14 mouse cellular contexts compared by ENCODE assay signal in the genomic region with DNA sequence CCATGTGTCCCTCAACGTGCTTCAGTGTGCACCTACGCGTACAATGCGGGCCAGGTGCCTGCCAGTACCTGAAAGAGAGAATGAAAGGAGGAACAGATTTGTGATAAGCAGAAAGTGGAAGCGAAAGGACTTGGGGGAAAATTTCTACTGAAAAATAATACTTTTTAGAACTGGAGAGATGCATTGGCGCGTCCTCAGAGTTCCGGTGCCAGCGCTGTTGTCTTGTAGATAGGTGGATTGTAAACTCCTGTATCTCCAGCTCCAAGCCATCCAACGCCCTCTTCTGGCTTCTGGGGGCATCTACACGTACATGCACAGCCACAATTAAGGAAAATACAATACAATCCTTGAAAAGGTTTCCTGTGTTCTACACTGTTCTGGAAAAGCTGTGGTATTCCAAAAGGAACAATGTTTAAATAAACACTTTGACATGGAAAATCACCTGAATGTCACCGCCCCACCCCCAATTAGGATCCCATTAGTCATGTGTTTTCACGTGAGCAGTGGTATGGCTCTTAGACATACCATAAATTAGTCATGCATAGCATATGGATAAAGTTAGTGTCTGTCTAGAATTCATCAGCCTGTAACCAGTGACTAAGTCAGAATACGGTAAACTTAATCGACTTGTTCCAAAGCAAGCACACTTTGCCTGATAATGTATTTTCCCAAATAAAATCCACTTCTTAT.
DNase-seq lines count a peak whose midpoint lies in the region; ATAC-seq and TF ChIP-seq lines count a peak whose summit lies in the region.
"Had no signal": no experiment of that assay in that cellular context is flagged by ENCODE, and none has a peak within 500 bp of the region (broad histone marks: within the 10 kb centered on the region; RNA-seq: fewer than 3 reads in every experiment).

No protein-coding gene starts in this region.

- in situ Hi-C loops in ES-E14 (cut with MboI; ENCODE audit: low sequenced_read_pairs in 2 of 2, unreplicated experiment in 2 of 2) = no loop called here

- H3K9me3 ChIP-seq in intestine, postnatal 0 days (ENCODE audit: control insufficient read depth) = no peaks in the 10 kb centered on the region
- H3K9me3 ChIP-seq in intestine, embryonic 15.5 days = no peaks in the 10 kb centered on the region
- H3K9me3 ChIP-seq in ES-E14 (ENCODE audit: control insufficient read depth, insufficient read depth, low read depth, low read length) = no peaks in the 10 kb centered on the region
- no peaks in the 10 kb centered on the region for H3K9me3 ChIP-seq in heart, embryonic 10.5 days
- H3K9me3 ChIP-seq: liver, embryonic 15.5 days; midbrain, embryonic 12.5 days had no signal

- no peak for ATAC-seq in intestine, postnatal 0 days
- no peak for ATAC-seq in intestine, embryonic 15.5 days
- peak; percentile 52 for ATAC-seq in megakaryocyte progenitor cell, adult 5-6 weeks (replicated peaks; ENCODE audit: poor library complexity)

- H3K4me3 ChIP-seq in intestine, postnatal 0 days (ENCODE audit: low read depth, low read length) = no peak overlapping the region
- no peak overlapping the region for H3K4me3 ChIP-seq in intestine, embryonic 15.5 days (replicated peaks)
- peak overlapping the region in 1 of 2 experiments; percentile 14; a peak in 1 of 4 replicates for H3K4me3 ChIP-seq in ES-E14 (ENCODE audit: insufficient read depth in 1 of 2, low read depth in 1 of 2, low read length in 2 of 2, poor library complexity in 1 of 2, severe bottlenecking in 1 of 2)
- no peak overlapping the region for H3K4me3 ChIP-seq in heart, embryonic 10.5 days
- H3K4me3 ChIP-seq: left cerebral cortex, adult 2 months; liver, embryonic 15.5 days; midbrain, embryonic 12.5 days had no signal

- H3K27me3 ChIP-seq in intestine, postnatal 0 days (replicated peaks; ENCODE audit: control insufficient read depth, insufficient read depth, low read length) = no peaks in the 10 kb centered on the region
- H3K27me3 ChIP-seq in intestine, embryonic 15.5 days (replicated peaks) = no peaks in the 10 kb centered on the region
- no peaks in the 10 kb centered on the region for H3K27me3 ChIP-seq in heart, embryonic 10.5 days (ENCODE audit: insufficient read depth, poor library complexity, severe bottlenecking)
- H3K27me3 ChIP-seq: liver, embryonic 15.5 days; midbrain, embryonic 12.5 days had no signal

- H3K9ac ChIP-seq in intestine, postnatal 0 days (ENCODE audit: low read depth, low read length) = no peak overlapping the region
- no peak overlapping the region for H3K9ac ChIP-seq in intestine, embryonic 15.5 days
- no peak overlapping the region for H3K9ac ChIP-seq in ES-E14 (ENCODE audit: insufficient read depth, low read depth, low read length, poor library complexity, severe bottlenecking)
- H3K9ac ChIP-seq: liver, embryonic 15.5 days; midbrain, embryonic 12.5 days had no signal

- WGBS in intestine, postnatal 0 days = 81% methylated on average over 15 of the region's 15 CpGs
- 84% methylated on average over 15 of the region's 15 CpGs for WGBS in intestine, embryonic 15.5 days
- WGBS in heart, embryonic 10.5 days = 78% methylated on average over 15 of the region's 15 CpGs

- H3K27ac ChIP-seq in intestine, postnatal 0 days (ENCODE audit: low read depth, low read length) = no peak overlapping the region
- no peak overlapping the region for H3K27ac ChIP-seq in intestine, embryonic 15.5 days
- H3K27ac ChIP-seq in ES-E14 (ENCODE audit: insufficient read depth, low read depth, low read length, poor library complexity, severe bottlenecking) = no peak overlapping the region
- no peak overlapping the region for H3K27ac ChIP-seq in heart, embryonic 10.5 days
- H3K27ac ChIP-seq: left cerebral cortex, adult 2 months; liver, embryonic 15.5 days; midbrain, embryonic 12.5 days had no signal

- H3K4me2 ChIP-seq in intestine, postnatal 0 days (replicated peaks; ENCODE audit: low read depth) = no peak overlapping the region
- no peak overlapping the region for H3K4me2 ChIP-seq in intestine, embryonic 15.5 days (replicated peaks)
- H3K4me2 ChIP-seq: liver, embryonic 15.5 days; midbrain, embryonic 12.5 days had no signal

- no peaks in the 10 kb centered on the region for H3K4me1 ChIP-seq in intestine, postnatal 0 days (replicated peaks; ENCODE audit: control insufficient read depth, insufficient read depth, low read length)
- H3K4me1 ChIP-seq in intestine, embryonic 15.5 days (replicated peaks) = no peaks in the 10 kb centered on the region
- peaks cover 10 to 11% of the 10 kb centered on the region in 2 experiments; a peak in 3 of 4 replicates for H3K4me1 ChIP-seq in ES-E14 (ENCODE audit: control insufficient read depth in 2 of 2, insufficient read depth in 2 of 2, low read length in 2 of 2, poor library complexity in 1 of 2)
- peaks cover 5% of the 10 kb centered on the region; the same call in 1 of the 2 replicates for H3K4me1 ChIP-seq in heart, embryonic 10.5 days
- H3K4me1 ChIP-seq: liver, embryonic 15.5 days; midbrain, embryonic 12.5 days had no signal

- no peaks in the 10 kb centered on the region for H3K36me3 ChIP-seq in intestine, postnatal 0 days (ENCODE audit: control insufficient read depth, insufficient read depth)
- no peaks in the 10 kb centered on the region for H3K36me3 ChIP-seq in intestine, embryonic 15.5 days
- no peaks in the 10 kb centered on the region for H3K36me3 ChIP-seq in ES-E14 (ENCODE audit: control insufficient read depth, insufficient read depth, low read length, poor library complexity, severe bottlenecking)
- H3K36me3 ChIP-seq in heart, embryonic 10.5 days = no peaks in the 10 kb centered on the region
- H3K36me3 ChIP-seq: liver, embryonic 15.5 days; midbrain, embryonic 12.5 days had no signal

- DNase-seq in 416B (ENCODE audit: low read depth) (peak; percentile 24), ES-E14 (ENCODE audit: low read depth, low spot score) (no peak)
- DNase-seq in right cerebral cortex, postnatal 36 days (ENCODE audit: low spot score in 2 of 2) = no peak
- no peak for DNase-seq in layer of hippocampus, adult 11-12 months (ENCODE audit: low spot score)
- DNase-seq in heart, embryonic 10.5 days (ENCODE audit: low spot score) = no peak
- DNase-seq: gastrocnemius, postnatal 36 days; heart, postnatal 14 days; kidney, adult 18-20 months had no signal

- TF ChIP-seq CTCF in intestine, postnatal 0 days (IDR thresholded peaks at IDR 0.05; ENCODE audit: low read depth) = peak; percentile 42

TF ChIP-seq in ES-E14, 5 proteins besides CTCF, POLR2A, EP300 and RAD21:
- TF ChIP-seq ZC3H11A (IDR thresholded peaks at IDR 0.05; ENCODE audit: borderline replicate concordance, low read depth, low read length) (peak; percentile 74), ZNF384 (IDR thresholded peaks at IDR 0.05; ENCODE audit: low read depth, low read length) (no peak), MAFK (IDR thresholded peaks at IDR 0.05; ENCODE audit: insufficient read depth, low read depth, low read length) (no peak), HCFC1 (IDR thresholded peaks at IDR 0.05; ENCODE audit: borderline replicate concordance, insufficient read depth, low read length) (no peak), CHD2 (IDR thresholded peaks at IDR 0.05; ENCODE audit: low read depth, low read length) (no peak)
